Mouse (Mus musculus): ENCODE data around the gene Cpsf2. TPM values are rescaled to one million over a fixed set of nuclear protein-coding genes. Genes with fewer than 3 reads are reported as not detected.

Cpsf2 gene
- polyA plus RNA-seq, 1 experiment from 2014 or later: 13.9 TPM

DNA sequence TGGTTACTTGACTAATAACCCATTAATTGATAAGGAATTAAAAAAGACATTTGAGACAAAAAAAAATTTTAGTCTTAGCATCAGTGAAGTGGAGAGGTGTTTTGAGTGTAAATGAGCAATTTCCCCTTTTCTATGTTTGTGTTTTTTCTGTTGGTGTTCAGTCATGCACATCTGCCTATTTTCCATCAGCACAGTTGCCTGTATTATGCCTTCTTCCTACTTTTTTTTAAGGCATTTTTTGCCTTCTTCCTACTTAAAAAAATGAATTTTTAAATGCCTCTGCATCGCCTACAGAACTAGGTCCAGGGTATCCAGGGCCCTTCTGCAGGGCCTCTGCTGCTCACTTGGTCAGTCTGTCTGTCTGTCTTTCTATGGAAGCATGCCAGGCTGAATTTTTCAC lies 2.8 kb downstream of the Cpsf2 start:
- Histone ChIP-seq H3K4me1 (replicated peaks; ENCODE audit: control insufficient read depth, insufficient read depth) (peaks cover 3% of the 10 kb centered on the region; the same call in 1 of the 2 replicates), H3K27me3 (ENCODE audit: control insufficient read depth, insufficient read depth, low read length) (no peaks in the 10 kb centered on the region), H3K27ac (replicated peaks) (no peak overlapping the region), H3K4me2 (replicated peaks; ENCODE audit: low read depth) (no peak overlapping the region), H3K4me3 (ENCODE audit: low read depth, low read length) (no peak overlapping the region), H3K36me3 (ENCODE audit: control insufficient read depth, insufficient read depth, low read length) (peaks cover 8% of the 10 kb centered on the region; the same call in 1 of the 2 replicates), H3K9me3 (ENCODE audit: control insufficient read depth, low read length) (no peaks in the 10 kb centered on the region), H3K9ac (ENCODE audit: low read length) (no peak overlapping the region)
- DNase-seq (ENCODE audit: low spot score): no peak
- TF ChIP-seq EP300 (optimal IDR thresholded peaks at IDR 0.05): no peak
- TF ChIP-seq CTCF (IDR thresholded peaks at IDR 0.05; ENCODE audit: low read depth): no peak
- WGBS: 81% methylated on average over 1 of the region's 1 CpGs
- ATAC-seq (ENCODE audit: low FRiP score, low TSS enrichment): no peak

DNA sequence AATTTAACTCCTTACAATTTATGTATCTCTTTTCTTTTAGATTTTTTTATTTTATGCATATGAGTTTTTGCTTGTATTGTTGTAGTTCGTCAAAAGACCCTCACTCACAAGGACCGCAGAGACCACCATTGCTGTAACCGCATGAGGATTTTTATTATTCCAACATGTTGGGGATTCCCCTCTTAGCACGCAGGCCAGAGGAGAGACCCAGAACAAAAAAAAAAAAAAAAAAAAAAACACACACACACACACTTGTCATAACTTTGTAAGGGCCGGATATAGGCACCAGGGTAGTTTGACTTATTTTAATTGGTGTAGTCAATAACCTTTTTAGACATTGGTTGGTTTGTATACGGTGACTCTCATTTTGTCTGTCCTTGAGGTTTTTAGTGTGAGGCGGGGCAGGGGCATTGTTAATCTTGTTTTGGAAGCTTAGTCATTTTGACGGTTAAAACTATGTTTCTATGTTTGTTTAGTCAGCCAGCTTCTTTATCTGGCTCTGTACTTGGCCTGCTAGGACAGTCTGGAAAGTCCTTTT lies 3.5 kb downstream of the Cpsf2 start:
- Histone ChIP-seq H3K9me3 (ENCODE audit: control insufficient read depth, low read length) (no peaks in the 10 kb centered on the region), H3K4me1 (replicated peaks; ENCODE audit: control insufficient read depth, insufficient read depth) (peaks cover 3% of the 10 kb centered on the region; the same call in 1 of the 2 replicates), H3K27me3 (ENCODE audit: control insufficient read depth, insufficient read depth, low read length) (no peaks in the 10 kb centered on the region), H3K9ac (ENCODE audit: low read length) (no peak overlapping the region), H3K27ac (replicated peaks) (no peak overlapping the region), H3K4me3 (ENCODE audit: low read depth, low read length) (no peak overlapping the region), H3K4me2 (replicated peaks; ENCODE audit: low read depth) (no peak overlapping the region), H3K36me3 (ENCODE audit: control insufficient read depth, insufficient read depth, low read length) (peaks cover 8% of the 10 kb centered on the region; the same call in 1 of the 2 replicates)
- TF ChIP-seq EP300 (optimal IDR thresholded peaks at IDR 0.05): no peak
- TF ChIP-seq CTCF (IDR thresholded peaks at IDR 0.05; ENCODE audit: low read depth): no peak
- ATAC-seq (ENCODE audit: low FRiP score, low TSS enrichment): no peak
- no peak for DNase-seq (ENCODE audit: low spot score)
- 82% methylated on average over 8 of the region's 8 CpGs for WGBS

GRCm38 (mm10) chr12:101980266-101980665 lies 4.5 kb downstream of the Cpsf2 start:
- no peak overlapping the region for H3K4me2 ChIP-seq (replicated peaks; ENCODE audit: low read depth)
- TF ChIP-seq CTCF (IDR thresholded peaks at IDR 0.05; ENCODE audit: low read depth) (no peak), EP300 (optimal IDR thresholded peaks at IDR 0.05) (no peak)
- no peak overlapping the region for H3K4me3 ChIP-seq (ENCODE audit: low read depth, low read length)
- DNase-seq (ENCODE audit: low spot score): no peak
- no peak for ATAC-seq (ENCODE audit: low FRiP score, low TSS enrichment)
- no peak overlapping the region for H3K27ac ChIP-seq (replicated peaks)
- H3K4me1 ChIP-seq (replicated peaks; ENCODE audit: control insufficient read depth, insufficient read depth): peaks cover 3% of the 10 kb centered on the region; the same call in 1 of the 2 replicates
- peaks cover 8% of the 10 kb centered on the region; the same call in 1 of the 2 replicates for H3K36me3 ChIP-seq (ENCODE audit: control insufficient read depth, insufficient read depth, low read length)
- H3K9me3 ChIP-seq (ENCODE audit: control insufficient read depth, low read length): no peaks in the 10 kb centered on the region
- H3K9ac ChIP-seq (ENCODE audit: low read length): no peak overlapping the region
- WGBS: 52% methylated on average over 5 of the region's 5 CpGs
- no peaks in the 10 kb centered on the region for H3K27me3 ChIP-seq (ENCODE audit: control insufficient read depth, insufficient read depth, low read length)

DNA sequence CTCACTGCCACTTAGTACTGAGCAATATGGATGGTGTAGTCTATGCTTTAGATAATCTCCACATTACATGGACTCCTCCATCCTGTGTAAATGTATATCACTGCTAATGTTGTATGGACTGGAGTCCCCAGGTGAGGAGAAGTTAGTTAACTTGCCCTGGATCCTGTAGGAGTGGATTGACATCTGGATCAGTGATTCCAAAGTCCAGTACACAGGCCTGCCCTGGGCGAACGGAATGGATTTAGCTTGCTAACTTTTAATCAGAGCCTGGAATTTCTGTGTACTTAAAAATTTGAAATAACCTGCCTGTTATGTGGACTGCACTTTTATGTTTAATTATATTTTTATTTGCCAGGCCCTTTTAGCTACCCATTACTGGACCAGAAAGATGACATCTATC lies 5.8 kb downstream of the Cpsf2 start:
- H3K27me3 ChIP-seq (ENCODE audit: control insufficient read depth, insufficient read depth, low read length): no peaks in the 10 kb centered on the region
- peaks cover 8% of the 10 kb centered on the region; the same call in 1 of the 2 replicates for H3K36me3 ChIP-seq (ENCODE audit: control insufficient read depth, insufficient read depth, low read length)
- TF ChIP-seq EP300 (optimal IDR thresholded peaks at IDR 0.05): no peak
- no peak overlapping the region for H3K4me2 ChIP-seq (replicated peaks; ENCODE audit: low read depth)
- no peak overlapping the region for H3K27ac ChIP-seq (replicated peaks)
- ATAC-seq (ENCODE audit: low FRiP score, low TSS enrichment) (no peak), DNase-seq (ENCODE audit: low spot score) (no peak)
- WGBS: 81% methylated on average over 2 of the region's 2 CpGs
- no peak overlapping the region for H3K4me3 ChIP-seq (ENCODE audit: low read depth, low read length)
- H3K9me3 ChIP-seq (ENCODE audit: control insufficient read depth, low read length): no peaks in the 10 kb centered on the region
- H3K9ac ChIP-seq (ENCODE audit: low read length): no peak overlapping the region
- peaks cover 3% of the 10 kb centered on the region; the same call in 1 of the 2 replicates for H3K4me1 ChIP-seq (replicated peaks; ENCODE audit: control insufficient read depth, insufficient read depth)

DNA sequence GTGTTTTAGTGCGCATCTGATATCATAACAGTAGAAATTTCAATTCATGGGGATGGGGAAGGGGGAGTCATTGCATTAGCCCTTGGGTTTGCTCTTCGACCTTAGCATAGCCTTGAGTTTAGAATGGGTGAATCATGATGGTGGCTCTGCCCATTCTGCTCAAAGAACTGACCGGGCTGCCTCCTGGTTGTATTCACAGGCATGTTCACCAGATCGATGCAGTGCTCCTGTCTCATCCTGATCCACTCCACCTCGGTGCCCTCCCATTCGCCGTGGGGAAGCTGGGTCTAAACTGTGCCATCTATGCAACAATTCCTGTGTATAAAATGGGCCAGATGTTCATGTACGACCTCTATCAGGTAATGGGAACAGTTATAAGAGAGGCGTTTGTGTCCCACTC lies 7.2 kb downstream of the Cpsf2 start:
- no peak overlapping the region for H3K9ac ChIP-seq (ENCODE audit: low read length)
- TF ChIP-seq CTCF (IDR thresholded peaks at IDR 0.05; ENCODE audit: low read depth) (no peak), EP300 (optimal IDR thresholded peaks at IDR 0.05) (no peak)
- H3K4me3 ChIP-seq (ENCODE audit: low read depth, low read length): no peak overlapping the region
- WGBS: 91% methylated on average over 9 of the region's 9 CpGs
- H3K36me3 ChIP-seq (ENCODE audit: control insufficient read depth, insufficient read depth, low read length): peaks cover 13% of the 10 kb centered on the region; the same call in 1 of the 2 replicates
- DNase-seq (ENCODE audit: low spot score): no peak
- no peaks in the 10 kb centered on the region for H3K4me1 ChIP-seq (replicated peaks; ENCODE audit: control insufficient read depth, insufficient read depth)
- H3K4me2 ChIP-seq (replicated peaks; ENCODE audit: low read depth): no peak overlapping the region
- no peak overlapping the region for H3K27ac ChIP-seq (replicated peaks)
- no peaks in the 10 kb centered on the region for H3K27me3 ChIP-seq (ENCODE audit: control insufficient read depth, insufficient read depth, low read length)
- no peaks in the 10 kb centered on the region for H3K9me3 ChIP-seq (ENCODE audit: control insufficient read depth, low read length)
- ATAC-seq (ENCODE audit: low FRiP score, low TSS enrichment): no peak

- Histone ChIP-seq H3K4me1 (replicated peaks; ENCODE audit: control insufficient read depth, insufficient read depth) (no peaks in the 10 kb centered on the region), H3K9ac (ENCODE audit: low read length) (no peak overlapping the region), H3K36me3 (ENCODE audit: control insufficient read depth, insufficient read depth, low read length) (peaks cover 15% of the 10 kb centered on the region), H3K9me3 (ENCODE audit: control insufficient read depth, low read length) (no peaks in the 10 kb centered on the region), H3K4me3 (ENCODE audit: low read depth, low read length) (no peak overlapping the region), H3K27me3 (ENCODE audit: control insufficient read depth, insufficient read depth, low read length) (no peaks in the 10 kb centered on the region), H3K27ac (replicated peaks) (no peak overlapping the region), H3K4me2 (replicated peaks; ENCODE audit: low read depth) (no peak overlapping the region)
- WGBS: 45% methylated on average over 3 of the region's 3 CpGs
- no peak for TF ChIP-seq EP300 (optimal IDR thresholded peaks at IDR 0.05)
- TF ChIP-seq CTCF (IDR thresholded peaks at IDR 0.05; ENCODE audit: low read depth): peak; percentile 82
- DNase-seq (ENCODE audit: low spot score): no peak
- no peak for ATAC-seq (ENCODE audit: low FRiP score, low TSS enrichment)
Observed at GRCm38 (mm10) chr12:101985110-101985509, 9.3 kb downstream of the Cpsf2 start.
